13 mouse cellular contexts compared by ENCODE assay signal in the genomic region with DNA sequence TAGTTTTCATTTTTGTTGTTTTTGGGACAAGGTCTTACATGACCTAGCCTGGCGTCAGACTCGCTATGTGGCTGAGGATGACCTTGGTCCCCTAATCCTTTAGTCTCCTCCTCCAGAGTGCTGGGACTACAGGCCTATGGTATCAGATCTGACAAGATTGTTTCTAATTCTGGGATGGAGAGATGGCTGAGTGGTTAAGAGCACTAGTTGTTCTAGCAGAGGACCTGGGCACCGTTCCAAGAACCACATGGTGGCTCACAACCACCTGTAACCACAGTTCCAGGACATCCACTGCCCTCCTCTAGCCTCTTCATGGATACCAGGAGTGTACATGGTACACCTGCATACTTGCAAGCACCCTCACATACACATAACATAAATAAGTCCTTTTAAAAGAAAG. TPM values are rescaled to one million over a fixed set of nuclear protein-coding genes. Genes with fewer than 3 reads are reported as not detected.
DNase-seq lines count a peak whose midpoint lies in the region; ATAC-seq and TF ChIP-seq lines count a peak whose summit lies in the region.
"Had no signal": no experiment of that assay in that cellular context is flagged by ENCODE, and none has a peak within 500 bp of the region (broad histone marks: within the 10 kb centered on the region; RNA-seq: fewer than 3 reads in every experiment).

No protein-coding gene starts in this region.

- peaks cover 3% of the 10 kb centered on the region; the same call in 1 of the 2 replicates for H3K9me3 ChIP-seq in heart, embryonic 16.5 days (replicated peaks; ENCODE audit: control insufficient read depth, low read length)
- no peaks in the 10 kb centered on the region for H3K9me3 ChIP-seq in midbrain, embryonic 13.5 days
- H3K9me3 ChIP-seq: embryonic facial prominence, embryonic 12.5 days; hindbrain, embryonic 13.5 days; liver, embryonic 13.5 days had no signal

- no peak overlapping the region for H3K4me2 ChIP-seq in heart, embryonic 16.5 days (ENCODE audit: low read depth, low read length)
- H3K4me2 ChIP-seq in midbrain, embryonic 13.5 days (replicated peaks): no peak overlapping the region
- H3K4me2 ChIP-seq: embryonic facial prominence, embryonic 12.5 days; hindbrain, embryonic 13.5 days; liver, embryonic 13.5 days; midbrain, embryonic 11.5 days had no signal

- no peak for TF ChIP-seq CTCF in lung, adult 2 months (IDR thresholded peaks at IDR 0.05; ENCODE audit: insufficient read depth, low read length)
- TF ChIP-seq CTCF in layer of hippocampus, adult 2 months (conservative IDR thresholded peaks at IDR 0.05): no peak

- no peak for TF ChIP-seq POLR2A in lung, adult 2 months (IDR thresholded peaks at IDR 0.05; ENCODE audit: borderline replicate concordance, extremely low read depth, low read depth, low read length)

- H3K4me3 ChIP-seq in lung, adult 2 months (replicated peaks; ENCODE audit: extremely low read depth, low read depth, low read length): no peak overlapping the region
- no peak overlapping the region for H3K4me3 ChIP-seq in heart, embryonic 16.5 days (ENCODE audit: low read length)
- no peak overlapping the region for H3K4me3 ChIP-seq in layer of hippocampus, adult 2 months
- H3K4me3 ChIP-seq in midbrain, embryonic 13.5 days (replicated peaks): no peak overlapping the region
- H3K4me3 ChIP-seq: embryonic facial prominence, embryonic 12.5 days; hindbrain, embryonic 13.5 days; liver, embryonic 13.5 days had no signal

- H3K27ac ChIP-seq in heart, embryonic 16.5 days (ENCODE audit: low read length): peak overlapping the region; percentile 90
- H3K27ac ChIP-seq in layer of hippocampus, adult 2 months: no peak overlapping the region
- H3K27ac ChIP-seq in midbrain, embryonic 13.5 days: no peak overlapping the region
- H3K27ac ChIP-seq: embryonic facial prominence, embryonic 12.5 days; hindbrain, embryonic 13.5 days; liver, embryonic 13.5 days had no signal

- no peak for ATAC-seq in heart, embryonic 16.5 days (replicated peaks; ENCODE audit: extremely low read depth, insufficient read depth, low FRiP score)
- no peak for ATAC-seq in midbrain, embryonic 13.5 days

- no peak overlapping the region for H3K9ac ChIP-seq in heart, embryonic 16.5 days (ENCODE audit: low read length)
- no peak overlapping the region for H3K9ac ChIP-seq in midbrain, embryonic 13.5 days (replicated peaks)
- H3K9ac ChIP-seq: embryonic facial prominence, embryonic 12.5 days; forebrain, postnatal 0 days; hindbrain, embryonic 13.5 days; liver, embryonic 13.5 days had no signal

- no peaks in the 10 kb centered on the region; the same call in 1 of the 2 replicates for H3K4me1 ChIP-seq in lung, adult 2 months (ENCODE audit: control insufficient read depth, insufficient read depth, low read length)
- H3K4me1 ChIP-seq in heart, embryonic 16.5 days (ENCODE audit: control insufficient read depth, insufficient read depth, low read length): peaks cover 25% of the 10 kb centered on the region
- no peaks in the 10 kb centered on the region for H3K4me1 ChIP-seq in midbrain, embryonic 13.5 days (replicated peaks)
- H3K4me1 ChIP-seq: hindbrain, embryonic 13.5 days had no signal

- H3K36me3 ChIP-seq in heart, embryonic 16.5 days (ENCODE audit: control insufficient read depth, insufficient read depth): no peaks in the 10 kb centered on the region
- H3K36me3 ChIP-seq in midbrain, embryonic 13.5 days: no peaks in the 10 kb centered on the region
- H3K36me3 ChIP-seq: embryonic facial prominence, embryonic 12.5 days; hindbrain, embryonic 13.5 days; liver, embryonic 13.5 days had no signal

- 72% methylated on average over 3 of the region's 3 CpGs for WGBS in lung, adult 2 months
- 33% methylated on average over 3 of the region's 3 CpGs for WGBS in heart, embryonic 16.5 days
- WGBS in midbrain, embryonic 13.5 days: 83% methylated on average over 3 of the region's 3 CpGs

- DNase-seq in cerebellum, postnatal 10 days: peak; percentile 47 to 53
- DNase-seq in cerebellum, adult 11-12 months: no peak
- peak; percentile 51 for DNase-seq in lung, postnatal 36 days
- no peak for DNase-seq in lung, adult 2 months
- DNase-seq in testis, postnatal 10 days (ENCODE audit: low spot score): peak; percentile 83
- no peak for DNase-seq in layer of hippocampus, adult 2 months (ENCODE audit: low spot score in 2 of 2)
- DNase-seq: forebrain, postnatal 0 days; liver, embryonic 13.5 days had no signal

- H3K27me3 ChIP-seq in heart, embryonic 16.5 days (ENCODE audit: control insufficient read depth, insufficient read depth, low read length): no peaks in the 10 kb centered on the region
- H3K27me3 ChIP-seq in midbrain, embryonic 13.5 days: no peaks in the 10 kb centered on the region
- H3K27me3 ChIP-seq: embryonic facial prominence, embryonic 12.5 days; hindbrain, embryonic 13.5 days; liver, embryonic 13.5 days had no signal

RNA-seq across cellular contexts. Expression of gene Blm, which starts 21.2 kb away (rescaled TPM):
- polyA plus RNA-seq in lung, adult 2 months (2012; rRNA removed): 0.42 and 0.75 TPM in 2 replicates
- polyA plus RNA-seq in heart, embryonic 16.5 days (2015; fragmentation: Nextera tagmentation; extraction: Ambion mirVana): 14.5 and 15.3 TPM in 2 replicates
- 1 to 10 TPM; 3.1 to 4.3 TPM for total RNA-seq in layer of hippocampus, adult 2 months (2021)
- 16.6 and 18.2 TPM in 2 replicates for polyA plus RNA-seq in midbrain, embryonic 13.5 days (2015; fragmentation: Nextera tagmentation; extraction: Ambion mirVana)

Comparison
In these comparisons a context has a peak if more than half of its experiments do, and no peak if none do; other contexts are left out.
1. DNase-seq: peak in cerebellum, postnatal 10 days (2 of 2), lung, postnatal 36 days (single experiment) and testis, postnatal 10 days (single experiment); none in cerebellum, adult 11-12 months (single experiment), lung, adult 2 months (single experiment) and layer of hippocampus, adult 2 months (0 of 2).